Mouse (Mus musculus) spleen, postnatal 14 days (tissue): ENCODE results near the gene Haus3.

Source experiments
- DNase-seq, 2 experiments: peaks; one replicate each; pipeline ENCODE4 v3.0.0; 2021 to 2022; ENCODE audit warnings: low spot score in 2 of 2

Gene Haus3

DNA sequence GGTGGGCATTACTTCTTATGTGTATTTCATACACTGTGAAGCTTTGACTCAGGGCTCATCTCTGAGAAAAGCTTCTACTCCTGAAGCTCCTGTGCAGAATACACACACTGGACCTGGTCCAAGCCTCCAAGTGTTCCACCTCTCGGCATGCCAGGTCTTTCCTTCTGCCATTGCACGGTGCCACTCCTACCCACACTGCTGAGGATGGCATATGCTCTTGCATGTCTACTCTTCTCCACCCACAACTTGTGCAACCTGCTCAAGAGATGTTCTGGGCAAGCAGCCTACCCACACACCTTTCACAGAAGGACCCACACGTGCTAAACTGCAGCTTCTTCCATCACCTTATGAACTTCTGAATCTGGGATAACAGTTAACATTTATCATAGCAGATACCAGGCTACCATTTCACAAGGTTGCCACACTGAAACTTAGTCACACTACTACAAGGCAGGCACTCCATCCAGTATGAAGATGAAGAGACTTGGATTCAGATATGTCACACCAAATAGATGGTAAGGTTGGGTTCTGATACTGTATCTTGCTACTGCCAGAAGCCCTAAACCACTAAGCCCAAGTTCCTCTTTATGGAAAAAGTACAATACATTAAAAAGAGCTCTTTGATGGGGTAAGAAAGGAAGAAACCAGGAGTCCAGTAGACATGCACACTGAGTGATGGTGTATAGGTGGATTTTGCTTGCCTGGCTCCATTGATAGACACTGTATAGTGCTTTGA is 50.0 kb downstream of the Haus3 start:
- DNase-seq = no peak

GRCm38 (mm10) chr5:34105681-34106080 is 63.6 kb downstream of the Haus3 start:
- DNase-seq = no peak
